Mouse (Mus musculus): ENCODE data around the gene Def8. TPM values are rescaled to one million over a fixed set of nuclear protein-coding genes. Genes with fewer than 3 reads are reported as not detected.
"Not testable (repeated sequence)": the region's sequence is repeated elsewhere in the genome, so short reads cannot be mapped to it uniquely, and the experiment has no call there.

The Def8 gene
- total RNA-seq, 2 experiments from 2014 or later, result 56.9 to 59.6 TPM

DNA sequence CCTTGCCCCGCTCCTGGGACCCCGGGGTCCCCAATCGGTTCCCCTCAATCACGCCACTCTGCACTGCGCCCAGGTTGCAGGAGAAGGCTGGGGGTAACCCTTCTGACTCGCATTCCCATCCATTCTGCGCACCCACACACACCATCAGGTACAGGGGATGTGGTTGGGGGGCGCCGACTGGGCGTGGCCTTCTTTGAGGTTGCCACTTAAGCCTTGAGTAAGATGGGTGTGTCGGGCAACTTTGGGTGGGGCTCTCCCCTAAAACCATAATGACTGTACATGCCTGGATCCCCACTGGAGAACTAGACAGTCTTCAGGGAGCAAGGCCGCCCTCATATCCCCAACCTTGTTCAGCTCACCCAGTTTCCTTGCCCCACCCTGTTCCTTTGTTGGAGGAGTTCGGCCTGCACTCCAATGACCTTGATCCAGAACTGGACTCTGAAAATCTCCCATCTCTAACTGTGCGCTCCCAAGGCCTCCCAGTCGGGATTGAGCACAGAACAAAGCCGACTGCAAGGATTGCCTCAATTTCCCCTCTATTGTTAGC is 11.5 kb upstream of the Def8 start:
- intact Hi-C loops (cut with DNase I), result no loop called here
- no peak for DNase-seq (ENCODE audit: low spot score)

DNA sequence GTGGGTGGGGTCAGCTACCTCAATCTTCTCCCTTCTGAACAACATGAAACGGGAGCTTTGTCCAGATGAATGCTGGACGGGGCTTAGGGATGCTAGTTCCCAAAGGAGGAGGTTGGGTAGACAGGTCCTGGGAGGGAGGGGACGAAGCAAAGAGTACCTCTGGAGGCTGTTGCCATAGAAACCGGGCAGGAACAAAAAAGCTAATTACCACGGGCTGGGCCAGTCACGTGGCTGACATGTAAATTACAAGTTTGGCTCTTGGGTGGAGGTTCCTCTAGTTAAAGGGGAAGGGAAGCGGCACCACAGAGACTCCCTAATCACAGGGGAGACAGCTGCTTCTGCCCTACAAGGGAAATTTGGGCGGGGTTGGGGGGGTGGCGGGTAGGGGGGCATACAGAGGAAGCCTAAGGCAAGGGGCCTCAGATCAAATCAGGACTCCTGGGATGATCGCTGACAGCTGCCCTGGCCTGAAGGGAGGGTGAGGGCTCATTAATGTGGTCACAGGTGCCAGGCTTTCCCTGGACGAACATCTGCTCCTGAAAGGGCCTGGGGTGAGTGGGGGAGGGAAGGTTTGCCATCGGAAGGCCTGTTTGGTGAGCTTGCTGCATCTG is 10.7 kb upstream of the Def8 start:
- intact Hi-C loops (cut with DNase I), result no loop called here
- DNase-seq (ENCODE audit: low spot score), result no peak

GRCm38 (mm10) chr8:123414255-123414654 is 9.1 kb upstream of the Def8 start:
- intact Hi-C loops (cut with DNase I), result no loop called here
- no peak for DNase-seq (ENCODE audit: low spot score)

GRCm38 (mm10) chr8:123414997-123415696 is 8.2 kb upstream of the Def8 start:
- DNase-seq (ENCODE audit: low spot score); intact Hi-C loops (cut with DNase I): not testable (repeated sequence)

- intact Hi-C loops (cut with DNase I), result no loop called here
Observed at GRCm38 (mm10) chr8:123415967-123416943, 7.1 kb upstream of the Def8 start.

DNA sequence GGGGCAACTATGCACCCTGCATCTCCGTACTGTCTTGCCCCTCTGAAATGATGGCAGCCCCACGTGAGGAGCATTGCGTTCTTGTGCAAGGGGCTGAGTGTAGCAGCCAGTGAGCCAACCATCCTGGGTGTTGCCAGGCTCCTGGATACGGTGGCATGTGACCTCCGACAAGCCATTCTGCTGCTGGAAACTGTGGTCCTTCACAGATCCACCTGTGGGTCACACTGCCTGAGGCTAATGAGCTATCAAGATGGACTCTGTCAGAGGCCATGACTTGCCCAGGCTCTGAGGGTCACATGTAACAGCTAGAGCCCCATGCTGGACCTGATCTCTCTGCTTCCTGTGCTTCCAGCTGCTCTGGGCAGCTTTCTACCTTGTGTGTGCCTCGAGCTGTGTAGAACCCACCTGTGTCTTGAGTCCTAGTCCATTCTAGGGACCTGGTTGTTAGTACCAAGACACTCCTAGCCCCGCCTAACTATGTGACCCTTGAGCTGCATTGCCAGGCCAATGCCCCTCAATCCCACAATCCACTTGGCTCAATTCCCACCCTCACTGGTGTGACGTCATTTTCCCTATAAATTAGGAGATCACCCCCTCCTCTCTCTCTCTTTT is 6.3 kb upstream of the Def8 start:
- intact Hi-C loops (cut with DNase I), result no loop called here
- DNase-seq (ENCODE audit: low spot score), result no peak

More at GRCm38 (mm10) chr8:123415967-123416943, 7.1 kb upstream of the Def8 start:
- no peak for DNase-seq (ENCODE audit: low spot score)

DNA sequence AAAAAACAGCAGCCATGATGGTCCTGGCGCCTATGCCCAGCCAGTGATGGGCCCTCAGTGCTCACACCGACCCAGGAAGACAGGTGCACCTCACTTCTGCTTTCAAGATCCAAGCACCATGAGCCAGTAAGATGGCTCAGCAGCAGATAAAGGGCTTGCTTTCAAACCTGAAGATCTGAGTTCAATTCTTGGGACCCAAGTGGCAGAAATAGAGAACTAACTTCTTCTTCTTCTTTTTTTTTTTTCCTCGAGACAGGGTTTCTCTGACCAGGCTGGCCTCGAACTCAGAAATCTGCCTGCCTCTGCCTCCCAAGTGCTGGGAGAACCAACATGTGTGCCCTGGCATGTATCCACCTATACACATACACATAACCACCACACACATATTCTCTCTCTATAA is 3.6 kb upstream of the Def8 start:
- intact Hi-C loops (cut with DNase I), result loop anchor here (5.0 kb wide), 1 partner anchor 102 kb away; the partner anchor contains the start of gene Fanca
- no peak for DNase-seq (ENCODE audit: low spot score)

DNA sequence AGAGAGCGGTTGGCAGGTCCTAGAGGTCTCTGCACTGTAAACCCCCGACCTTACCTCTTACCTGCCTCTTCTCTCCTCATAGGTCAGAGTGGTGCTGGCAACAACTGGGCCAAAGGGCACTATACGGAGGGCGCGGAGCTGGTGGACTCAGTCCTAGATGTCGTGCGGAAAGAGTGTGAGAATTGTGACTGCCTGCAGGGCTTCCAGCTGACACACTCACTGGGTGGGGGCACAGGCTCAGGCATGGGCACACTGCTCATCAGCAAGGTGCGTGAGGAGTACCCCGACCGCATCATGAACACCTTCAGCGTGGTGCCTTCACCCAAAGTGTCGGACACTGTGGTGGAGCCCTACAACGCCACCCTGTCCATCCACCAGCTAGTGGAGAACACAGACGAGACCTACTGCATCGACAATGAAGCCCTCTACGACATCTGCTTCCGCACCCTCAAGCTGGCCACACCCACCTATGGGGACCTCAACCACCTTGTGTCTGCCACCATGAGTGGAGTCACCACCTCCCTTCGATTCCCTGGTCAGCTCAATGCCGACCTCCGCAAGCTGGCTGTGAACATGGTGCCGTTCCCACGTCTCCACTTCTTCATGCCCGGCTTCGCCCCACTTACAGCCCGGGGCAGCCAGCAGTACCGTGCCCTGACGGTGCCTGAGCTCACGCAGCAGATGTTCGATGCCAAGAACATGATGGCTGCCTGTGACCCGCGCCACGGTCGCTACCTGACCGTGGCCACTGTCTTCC is 2.6 kb upstream of the Def8 start:
- intact Hi-C loops (cut with DNase I), result loop anchor here (5.0 kb wide), 1 partner anchor 103 kb away; the partner anchor contains the start of gene Fanca
- no peak for DNase-seq (ENCODE audit: low spot score)

DNA sequence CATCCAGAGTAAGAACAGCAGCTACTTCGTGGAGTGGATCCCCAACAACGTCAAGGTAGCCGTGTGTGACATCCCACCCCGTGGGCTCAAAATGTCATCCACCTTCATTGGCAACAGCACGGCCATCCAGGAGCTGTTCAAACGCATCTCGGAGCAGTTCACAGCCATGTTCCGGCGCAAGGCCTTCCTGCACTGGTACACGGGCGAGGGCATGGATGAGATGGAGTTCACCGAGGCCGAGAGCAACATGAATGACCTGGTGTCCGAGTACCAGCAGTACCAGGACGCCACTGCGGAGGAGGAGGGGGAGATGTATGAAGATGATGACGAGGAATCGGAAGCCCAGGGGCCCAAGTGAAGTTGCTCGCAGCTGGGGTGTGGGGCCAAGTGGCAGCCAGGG is 2.0 kb upstream of the Def8 start:
- intact Hi-C loops (cut with DNase I), result loop anchor here (5.0 kb wide), 1 partner anchor 104 kb away; the partner anchor contains the start of gene Fanca
- no peak for DNase-seq (ENCODE audit: low spot score)

DNA sequence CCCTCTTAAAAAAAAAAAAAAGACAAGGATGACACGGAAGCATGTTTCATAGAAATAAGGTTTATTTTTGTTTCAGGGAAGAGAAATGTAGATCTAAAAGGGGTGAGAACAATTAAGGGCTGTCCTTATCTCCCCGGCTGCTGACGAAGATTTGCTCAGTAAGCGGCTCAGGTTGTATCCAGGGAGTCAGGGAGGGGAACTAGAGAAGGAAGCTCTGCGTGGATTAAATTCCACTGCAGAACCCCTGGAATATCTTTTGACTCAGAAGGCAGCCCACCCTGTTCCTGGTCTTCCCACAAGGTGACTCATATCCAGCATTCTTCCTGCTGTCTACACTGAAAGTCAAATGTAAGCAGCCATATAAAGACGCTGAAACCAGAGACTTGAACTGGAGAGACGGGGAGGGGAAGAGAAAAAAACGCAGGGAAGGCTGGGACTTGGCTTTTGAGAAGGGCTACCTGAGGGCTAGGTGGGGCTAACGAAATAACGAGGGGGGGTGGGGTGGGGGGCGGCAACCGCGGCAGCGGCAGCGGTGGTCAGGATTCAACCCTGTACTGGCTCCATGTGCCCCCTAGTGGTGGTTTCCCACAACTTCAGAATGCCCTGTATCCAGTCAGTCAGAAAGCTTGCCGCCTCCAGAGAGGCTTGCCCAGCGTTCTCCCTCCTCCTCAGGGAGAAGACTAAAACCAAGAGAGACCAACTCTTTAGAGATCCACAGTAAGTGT is 1.1 kb upstream of the Def8 start:
- intact Hi-C loops (cut with DNase I), result loop anchor here (5.0 kb wide), 1 partner anchor 105 kb away; the partner anchor contains the start of gene Fanca
- DNase-seq (ENCODE audit: low spot score), result no peak

- intact Hi-C loops (cut with DNase I), result loop anchor here (5.0 kb wide), 1 partner anchor 105 kb away; the partner anchor contains the start of gene Fanca
- DNase-seq (ENCODE audit: low spot score), result no peak
Observed at GRCm38 (mm10) chr8:123422781-123423159, 557 bp upstream of the Def8 start.

GRCm38 (mm10) chr8:123426511-123427509 is 3.5 kb downstream of the Def8 start:
- DNase-seq (ENCODE audit: low spot score), result no peak
- intact Hi-C loops (cut with DNase I), result no loop called here

GRCm38 (mm10) chr8:123427639-123428275 is 4.4 kb downstream of the Def8 start:
- intact Hi-C loops (cut with DNase I), result no loop called here

DNA sequence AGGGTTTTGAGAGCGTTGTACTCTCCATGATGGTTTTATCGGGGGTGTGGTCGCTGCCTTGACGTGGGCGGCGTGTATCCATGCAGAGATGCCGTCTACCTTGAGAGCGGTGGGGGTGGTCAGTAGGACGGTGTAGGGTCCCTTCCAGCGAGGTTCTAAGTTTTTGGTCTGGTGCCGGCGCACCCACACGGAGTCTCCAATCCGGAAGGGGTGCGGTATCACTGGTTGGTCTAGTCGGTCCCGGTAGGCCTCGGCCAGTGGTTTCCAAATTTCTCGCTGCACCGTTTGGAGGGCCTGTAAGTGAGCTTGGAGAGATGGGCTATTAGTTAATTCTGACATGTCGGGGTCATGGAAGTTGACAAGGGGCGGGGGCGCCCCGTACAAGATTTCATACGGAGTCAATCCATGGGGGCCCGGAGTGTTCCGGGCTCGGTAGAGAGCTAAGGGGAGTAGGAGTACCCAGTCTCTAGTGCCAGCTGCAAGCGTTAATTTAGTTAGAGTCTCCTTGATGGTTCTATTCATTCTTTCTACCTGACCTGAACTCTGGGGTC is 5.1 kb downstream of the Def8 start:
- no peak for DNase-seq (ENCODE audit: low spot score)
- intact Hi-C loops (cut with DNase I), result no loop called here

More at GRCm38 (mm10) chr8:123427639-123428275, 4.4 kb downstream of the Def8 start:
- DNase-seq (ENCODE audit: low spot score), result no peak

DNA sequence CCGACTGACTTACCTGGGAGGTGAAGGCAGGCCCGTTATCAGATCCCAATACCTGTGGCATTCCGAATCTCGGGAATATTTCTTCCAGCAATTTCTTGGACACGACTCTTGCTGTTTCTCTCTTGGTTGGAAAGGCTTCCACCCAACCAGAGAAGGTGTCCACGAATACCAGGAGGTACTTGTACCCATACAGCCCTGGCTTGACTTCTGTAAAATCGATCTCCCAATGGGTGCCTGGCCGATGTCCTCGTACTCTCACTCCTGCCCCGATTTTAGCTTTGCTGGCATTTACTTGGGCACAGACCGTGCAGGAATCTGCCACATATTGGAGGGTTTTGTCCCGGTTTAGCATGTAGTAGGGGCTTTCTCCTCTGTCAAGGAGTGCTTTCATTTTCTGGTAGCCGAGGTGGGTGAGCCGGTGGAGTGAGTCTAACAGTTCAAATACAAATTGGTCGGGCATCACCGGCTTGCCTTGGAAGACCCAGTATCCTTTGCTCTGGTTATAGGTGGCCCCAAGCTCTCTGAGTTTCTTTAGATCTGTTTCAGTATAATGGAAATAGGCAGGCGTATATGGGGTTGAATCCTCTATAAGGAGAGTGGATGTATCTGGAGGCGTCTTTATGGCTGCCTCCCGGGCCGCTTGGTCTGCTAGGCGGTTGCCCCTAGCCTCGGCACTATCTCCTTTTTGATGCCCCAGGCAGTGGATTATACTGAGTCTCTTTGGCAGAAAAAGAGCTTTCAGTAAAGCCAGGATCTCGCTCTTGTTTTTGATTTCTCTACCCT is 5.8 kb downstream of the Def8 start:
- intact Hi-C loops (cut with DNase I), result no loop called here
- DNase-seq (ENCODE audit: low spot score), result no peak

DNA sequence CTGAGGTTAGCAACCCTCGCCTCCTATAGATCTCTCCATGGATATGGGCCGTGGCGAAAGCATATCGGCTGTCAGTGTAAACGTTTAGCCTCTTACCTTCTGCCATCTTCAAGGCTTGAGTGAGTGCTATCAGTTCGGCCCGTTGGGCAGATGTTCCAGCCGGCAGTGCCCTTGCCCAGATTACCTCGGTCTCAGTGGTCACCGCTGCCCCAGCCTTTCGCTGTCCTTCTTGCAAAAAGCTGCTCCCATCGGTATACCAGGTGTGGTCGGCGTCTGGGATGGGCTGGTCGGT is 6.3 kb downstream of the Def8 start:
- intact Hi-C loops (cut with DNase I); DNase-seq (ENCODE audit: low spot score): not testable (repeated sequence)

Data from heart, postnatal 25 days (tissue).